Mouse (Mus musculus) kidney, embryonic 15.5 days (tissue): ENCODE data around the gene Iqsec1. TPM values are rescaled to one million over a fixed set of nuclear protein-coding genes. Genes with fewer than 3 reads are reported as not detected.

Experiments
- ATAC-seq: fragments of 200-750 bp; cut with Nextera tagmentation; replicated peaks from 2 replicates; pipeline ENCODE4 v1.8.0; 2017; ENCODE audit warnings: moderate TSS enrichment; ENCODE audit not compliant: low FRiP score
- H3K27ac ChIP-seq: fragments of 300-500 bp; sonication (generic); 2 replicates; pipeline ENCODE4 v1.5.1; 2015; ENCODE audit warnings: mild to moderate bottlenecking, inconsistent platforms
- H3K27me3 ChIP-seq: fragments of 300-500 bp; sonication (generic); 2 replicates; pipeline ENCODE4 v1.6.1; 2015; ENCODE audit warnings: inconsistent platforms
- H3K36me3 ChIP-seq: fragments of 300-500 bp; sonication (generic); 2 replicates; pipeline ENCODE4 v1.6.1; 2015; ENCODE audit warnings: inconsistent platforms
- H3K4me1 ChIP-seq: fragments of 300-500 bp; sonication (generic); 2 replicates; pipeline ENCODE4 v1.6.1; 2015; ENCODE audit warnings: inconsistent platforms
- H3K4me2 ChIP-seq: fragments of 300-500 bp; sonication (generic); 2 replicates; pipeline ENCODE4 v1.6.1; 2015; ENCODE audit warnings: moderate library complexity, mild to moderate bottlenecking, inconsistent platforms
- H3K4me3 ChIP-seq: fragments of 300-500 bp; sonication (generic); replicated peaks from 2 replicates; pipeline ENCODE4 v1.5.1; 2015; ENCODE audit warnings: mild to moderate bottlenecking, inconsistent platforms
- H3K9ac ChIP-seq: fragments of 300-500 bp; sonication (generic); 2 replicates; pipeline ENCODE4 v1.6.1; 2015; ENCODE audit warnings: mild to moderate bottlenecking, inconsistent platforms
- H3K9me3 ChIP-seq: fragments of 300-500 bp; sonication (generic); replicated peaks from 2 replicates; pipeline ENCODE4 v1.6.1; 2016; ENCODE audit warnings: inconsistent platforms
- WGBS: fragments of 180-500 bp; shearing (Covaris S2); methylation state at CpG from one replicate; pipeline ENCODE4 v1.1.7; 2015; ENCODE audit warnings: mixed read lengths; 5-methylcytosine and 5-hydroxymethylcytosine counted together
- polyA plus RNA-seq: library from polyadenylated mRNA; unstranded; fragments of >200 nt; fragmentation: Nextera tagmentation; extraction: Ambion mirVana; gene quantifications from 2 replicates; pipeline ENCODE4 v1.2.1, GENCODE M21; 2015

Gene Iqsec1
- polyA plus RNA-seq, 1 experiment from 2014 or later = 10.8 TPM

DNA sequence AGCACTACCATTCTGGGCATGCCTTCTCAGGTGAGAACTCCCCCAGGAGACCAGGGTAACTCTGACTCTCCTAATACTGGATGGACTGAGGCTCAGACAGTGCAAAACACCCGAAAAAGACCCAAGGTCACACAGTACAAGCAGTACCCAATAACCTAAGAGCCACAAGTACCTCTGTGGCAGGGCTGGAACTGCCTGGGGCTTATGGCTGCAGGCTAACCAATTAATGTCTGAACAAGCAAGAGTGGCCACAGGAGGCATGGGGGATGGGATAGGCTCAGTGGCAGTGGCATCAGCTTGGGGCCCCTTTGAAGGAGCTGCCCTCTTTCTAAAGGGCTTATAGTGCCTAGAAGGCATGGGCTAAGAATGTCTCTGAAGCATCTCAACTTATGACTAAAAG, 263.0 kb downstream of the Iqsec1 start:
- no peaks in the 10 kb centered on the region for H3K36me3 ChIP-seq
- H3K27ac ChIP-seq = peak overlapping the region; percentile 33; the same call in 1 of the 2 replicates
- H3K27me3 ChIP-seq = no peaks in the 10 kb centered on the region
- peaks cover 40% of the 10 kb centered on the region for H3K4me1 ChIP-seq
- H3K4me2 ChIP-seq = no peak overlapping the region
- H3K9ac ChIP-seq = no peak overlapping the region
- ATAC-seq = no peak
- H3K9me3 ChIP-seq = no peaks in the 10 kb centered on the region
- no peak overlapping the region for H3K4me3 ChIP-seq
- 59% methylated on average over 1 of the region's 1 CpGs for WGBS

DNA sequence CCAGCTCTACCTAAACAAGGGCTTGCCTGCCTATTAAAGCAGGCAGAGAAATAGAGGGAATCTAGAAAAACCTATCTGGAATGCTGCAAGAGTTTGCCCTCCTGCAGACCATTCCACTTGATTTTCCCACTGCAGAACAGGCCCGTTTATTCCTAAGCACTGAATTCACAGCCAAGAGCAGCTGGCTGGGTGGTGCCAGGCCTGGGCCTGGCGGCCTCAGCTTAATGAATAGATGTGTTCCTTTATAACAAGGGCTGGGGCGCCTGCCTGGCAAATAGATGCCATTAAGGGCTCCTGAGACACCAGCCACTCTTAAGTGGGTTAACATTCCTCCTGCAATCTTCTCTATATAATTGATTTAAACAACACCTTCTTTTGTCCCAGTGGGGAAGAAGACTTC, 265.5 kb downstream of the Iqsec1 start:
- no peak for ATAC-seq
- Histone ChIP-seq H3K4me2 (no peak overlapping the region), H3K36me3 (no peaks in the 10 kb centered on the region), H3K27me3 (no peaks in the 10 kb centered on the region), H3K9me3 (no peaks in the 10 kb centered on the region), H3K9ac (no peak overlapping the region), H3K27ac (no peak overlapping the region), H3K4me1 (peaks cover 41% of the 10 kb centered on the region), H3K4me3 (no peak overlapping the region)
- 84% methylated on average over 3 of the region's 3 CpGs for WGBS

DNA sequence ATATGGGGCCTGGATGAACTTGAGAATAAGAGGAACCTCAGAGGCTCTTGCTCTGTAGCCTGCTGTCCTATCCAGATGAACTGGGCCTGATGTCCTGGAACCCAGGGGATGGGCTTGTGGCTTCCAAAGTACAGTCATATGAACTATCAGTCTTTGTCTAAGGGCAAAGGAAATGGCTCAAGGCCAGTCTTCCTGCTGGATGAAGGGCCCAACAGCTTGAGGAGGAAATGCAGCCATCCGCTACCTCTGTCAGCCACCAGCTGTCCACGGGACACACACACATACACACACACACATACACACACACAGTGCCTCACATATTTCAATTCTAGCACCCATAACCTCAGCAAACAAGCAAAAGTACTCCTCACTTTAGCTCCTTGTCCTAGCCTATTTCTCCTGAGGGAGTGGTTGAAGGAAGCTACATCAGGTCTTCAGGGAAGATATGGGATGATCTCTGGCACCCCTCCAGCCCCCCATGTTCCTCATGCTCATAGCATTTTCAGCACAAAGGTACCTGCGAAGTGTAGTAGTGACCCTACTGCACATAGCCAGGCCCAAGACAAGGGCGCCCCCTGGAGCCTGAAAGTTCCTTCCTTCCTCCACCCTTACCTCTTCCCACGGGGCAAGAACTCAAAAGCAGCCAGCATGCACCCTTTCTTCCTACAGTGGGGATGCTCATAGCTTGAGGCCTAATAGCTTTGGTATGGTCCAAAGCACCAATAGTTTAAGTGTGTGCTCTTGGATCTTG, 267.3 kb downstream of the Iqsec1 start:
- peak overlapping the region; percentile 69 for H3K27ac ChIP-seq
- H3K4me1 ChIP-seq = peaks cover 53% of the 10 kb centered on the region
- H3K36me3 ChIP-seq = no peaks in the 10 kb centered on the region
- no peak overlapping the region for H3K4me3 ChIP-seq
- no peaks in the 10 kb centered on the region for H3K27me3 ChIP-seq
- 0 out of 2 replicates have a peak, but pooled peaks have one; percentile 28 for ATAC-seq
- 55% methylated on average over 5 of the region's 5 CpGs for WGBS
- H3K9me3 ChIP-seq = no peaks in the 10 kb centered on the region
- H3K9ac ChIP-seq = no peak overlapping the region
- H3K4me2 ChIP-seq = no peak overlapping the region

DNA sequence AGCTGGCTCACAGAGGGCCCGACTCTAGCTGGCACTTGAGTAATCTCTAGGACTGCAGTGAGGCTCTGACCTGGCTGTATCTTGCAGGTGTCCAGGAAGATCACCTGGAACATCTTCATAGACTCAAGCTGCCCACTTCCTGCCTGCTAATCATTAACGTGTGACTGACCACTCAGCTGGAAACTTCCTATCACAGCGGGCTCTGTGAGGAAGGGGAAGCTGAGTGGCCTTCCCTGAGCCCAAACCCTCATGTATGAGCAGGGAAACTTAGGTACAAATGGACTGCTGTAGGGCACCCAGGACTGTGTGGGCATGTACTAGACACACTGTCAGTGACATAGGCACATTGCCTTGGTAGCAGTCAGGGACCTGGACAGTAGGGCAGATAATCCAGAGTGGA, 268.3 kb downstream of the Iqsec1 start:
- Histone ChIP-seq H3K27ac (peak overlapping the region; percentile 69), H3K36me3 (no peaks in the 10 kb centered on the region), H3K4me2 (no peak overlapping the region), H3K9me3 (no peaks in the 10 kb centered on the region), H3K27me3 (no peaks in the 10 kb centered on the region), H3K9ac (no peak overlapping the region), H3K4me3 (no peak overlapping the region), H3K4me1 (peaks cover 56% of the 10 kb centered on the region)
- WGBS = 34% methylated on average over 3 of the region's 3 CpGs
- ATAC-seq = no peak

DNA sequence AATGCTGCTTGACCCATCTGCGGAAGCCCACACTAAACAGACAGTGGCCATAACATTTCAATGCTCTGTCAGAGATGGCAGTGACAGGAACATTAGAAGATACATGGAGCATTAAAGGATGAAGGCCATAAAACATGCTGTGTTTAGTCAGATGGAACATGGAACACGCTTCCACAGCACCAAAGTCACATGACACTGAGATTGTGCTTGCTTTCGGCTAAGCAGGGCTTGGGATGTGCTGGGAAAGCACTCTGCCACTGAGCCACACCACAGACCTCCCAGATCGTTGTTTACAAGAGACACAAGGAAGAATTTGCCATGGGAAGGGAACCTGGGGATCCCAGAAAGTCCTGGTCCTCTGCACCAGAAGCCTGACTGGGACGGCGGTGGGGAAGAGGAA, 269.1 kb downstream of the Iqsec1 start:
- Histone ChIP-seq H3K9ac (no peak overlapping the region), H3K9me3 (no peaks in the 10 kb centered on the region), H3K4me3 (no peak overlapping the region), H3K27me3 (no peaks in the 10 kb centered on the region), H3K36me3 (no peaks in the 10 kb centered on the region), H3K4me2 (no peak overlapping the region), H3K27ac (peak overlapping the region; percentile 28; the same call in 1 of the 2 replicates), H3K4me1 (peaks cover 57% of the 10 kb centered on the region)
- ATAC-seq = no peak
- WGBS = 74% methylated on average over 6 of the region's 6 CpGs

DNA sequence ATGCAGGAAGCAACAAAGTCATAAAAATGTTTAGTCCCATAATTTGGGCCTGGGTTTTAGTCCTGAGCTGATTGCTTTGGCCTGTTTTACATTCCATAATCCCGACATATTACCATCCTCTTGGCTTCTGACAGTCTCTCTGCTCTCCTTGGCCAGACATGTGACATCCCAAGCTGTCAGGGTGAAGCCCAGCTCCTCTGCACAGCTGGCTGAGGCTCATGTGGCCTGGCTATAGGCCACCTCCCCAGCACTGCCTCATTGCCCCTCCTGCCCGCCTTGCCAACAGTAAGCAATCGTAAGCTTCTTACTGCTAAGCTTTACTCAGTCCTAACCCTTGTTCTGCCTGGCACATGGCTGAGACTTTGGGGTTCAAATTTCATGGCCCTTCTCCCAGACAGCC, 270.0 kb downstream of the Iqsec1 start:
- no peak for ATAC-seq
- H3K9ac ChIP-seq = no peak overlapping the region
- no peak overlapping the region for H3K27ac ChIP-seq
- H3K27me3 ChIP-seq = no peaks in the 10 kb centered on the region
- 70% methylated on average over 3 of the region's 3 CpGs for WGBS
- no peak overlapping the region for H3K4me2 ChIP-seq
- H3K9me3 ChIP-seq = no peaks in the 10 kb centered on the region
- no peaks in the 10 kb centered on the region for H3K36me3 ChIP-seq
- H3K4me1 ChIP-seq = peaks cover 64% of the 10 kb centered on the region
- H3K4me3 ChIP-seq = no peak overlapping the region

DNA sequence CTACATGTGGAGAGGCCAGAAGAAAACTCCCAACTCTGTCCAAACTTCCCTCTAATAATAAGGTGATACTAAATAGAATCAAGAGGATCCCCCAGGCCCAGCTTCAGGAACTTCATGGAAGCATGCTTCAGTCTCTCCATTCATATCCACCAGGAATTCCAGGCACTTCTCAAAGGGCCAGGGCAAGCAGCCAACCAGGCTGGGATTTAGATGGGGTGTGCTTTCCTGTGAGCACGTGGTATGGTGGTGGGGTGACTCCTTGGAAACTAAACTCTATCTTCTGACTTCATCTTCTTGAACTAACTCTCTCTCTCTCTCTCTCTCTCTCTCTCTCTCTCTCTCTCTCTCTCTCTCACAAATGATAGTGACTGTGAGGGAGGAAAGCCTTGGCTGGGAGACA, 270.8 kb downstream of the Iqsec1 start:
- peaks cover 71% of the 10 kb centered on the region for H3K4me1 ChIP-seq
- H3K27me3 ChIP-seq = no peaks in the 10 kb centered on the region
- H3K36me3 ChIP-seq = no peaks in the 10 kb centered on the region
- no peak overlapping the region for H3K4me3 ChIP-seq
- WGBS = 61% methylated on average over 1 of the region's 1 CpGs
- no peak overlapping the region for H3K9ac ChIP-seq
- H3K9me3 ChIP-seq = no peaks in the 10 kb centered on the region
- H3K4me2 ChIP-seq = no peak overlapping the region
- no peak for ATAC-seq
- H3K27ac ChIP-seq = peak overlapping the region; percentile 32; the same call in 1 of the 2 replicates

DNA sequence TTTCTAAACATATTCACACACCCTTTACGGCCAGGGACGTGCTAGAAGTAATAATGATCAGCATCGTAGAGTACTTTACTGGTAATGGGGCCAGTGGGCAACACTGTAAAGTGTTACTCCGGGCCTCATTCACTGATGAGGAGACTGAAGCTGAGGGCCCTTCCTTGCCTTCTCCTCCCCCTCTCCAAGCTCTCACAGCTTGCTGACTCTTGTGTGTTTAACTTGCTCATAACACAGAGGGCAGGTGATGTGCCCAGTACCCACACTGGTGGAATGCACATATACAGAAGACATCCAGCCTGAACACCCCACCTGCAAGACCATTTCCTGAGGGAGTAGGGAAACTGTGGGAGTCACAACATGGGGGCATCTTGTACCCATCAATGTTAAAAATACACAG, 271.6 kb downstream of the Iqsec1 start:
- Histone ChIP-seq H3K9ac (peak overlapping the region; percentile 69; the same call in 1 of the 2 replicates), H3K4me3 (peak overlapping the region; percentile 64), H3K9me3 (no peaks in the 10 kb centered on the region), H3K27ac (peak overlapping the region; percentile 83; the same call in 1 of the 2 replicates), H3K4me2 (peak overlapping the region; percentile 85), H3K4me1 (peaks cover 80% of the 10 kb centered on the region), H3K27me3 (no peaks in the 10 kb centered on the region), H3K36me3 (no peaks in the 10 kb centered on the region)
- 33% methylated on average over 4 of the region's 4 CpGs for WGBS
- ATAC-seq = no peak

DNA sequence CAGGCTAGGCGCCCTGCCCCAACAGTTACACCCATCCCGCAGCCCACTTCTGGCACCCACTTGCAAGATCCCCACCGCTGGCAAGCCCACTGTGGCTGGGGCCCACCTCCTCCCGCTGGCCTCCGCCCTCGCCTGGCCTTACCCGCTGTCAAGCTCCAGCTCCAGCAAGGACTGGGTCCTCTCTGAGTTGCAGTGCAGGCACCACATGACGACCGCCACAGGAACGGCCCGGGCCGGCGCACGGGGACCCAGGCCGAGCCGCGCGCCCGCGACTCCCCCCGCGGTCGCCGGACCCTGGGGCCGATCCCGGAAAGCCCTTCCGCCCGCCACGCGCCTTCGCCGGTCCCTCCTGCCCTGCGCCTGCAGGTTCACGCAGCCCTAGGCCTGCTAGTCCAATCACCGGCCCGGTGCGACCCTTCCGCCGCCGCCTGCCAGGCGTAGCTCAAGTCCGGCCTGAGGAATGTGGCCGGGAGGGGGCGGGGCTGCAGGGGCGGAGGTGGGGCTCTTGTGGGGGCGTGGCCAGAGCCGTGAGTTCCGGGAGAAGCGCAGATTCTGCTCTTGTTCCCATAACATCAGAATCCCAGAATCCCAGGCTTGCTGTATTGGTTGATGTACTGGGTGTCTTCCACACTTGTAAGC, 272.3 kb downstream of the Iqsec1 start:
- H3K27ac ChIP-seq = peak overlapping the region; percentile 83
- under 1% methylated on average over 48 of the region's 49 CpGs for WGBS
- H3K9me3 ChIP-seq = no peaks in the 10 kb centered on the region
- ATAC-seq = peak; percentile 91
- H3K4me1 ChIP-seq = peaks cover 86% of the 10 kb centered on the region
- H3K4me3 ChIP-seq = peak overlapping the region; percentile 64
- H3K9ac ChIP-seq = peak overlapping the region; percentile 69
- no peaks in the 10 kb centered on the region for H3K27me3 ChIP-seq
- no peaks in the 10 kb centered on the region for H3K36me3 ChIP-seq
- H3K4me2 ChIP-seq = peak overlapping the region; percentile 85

DNA sequence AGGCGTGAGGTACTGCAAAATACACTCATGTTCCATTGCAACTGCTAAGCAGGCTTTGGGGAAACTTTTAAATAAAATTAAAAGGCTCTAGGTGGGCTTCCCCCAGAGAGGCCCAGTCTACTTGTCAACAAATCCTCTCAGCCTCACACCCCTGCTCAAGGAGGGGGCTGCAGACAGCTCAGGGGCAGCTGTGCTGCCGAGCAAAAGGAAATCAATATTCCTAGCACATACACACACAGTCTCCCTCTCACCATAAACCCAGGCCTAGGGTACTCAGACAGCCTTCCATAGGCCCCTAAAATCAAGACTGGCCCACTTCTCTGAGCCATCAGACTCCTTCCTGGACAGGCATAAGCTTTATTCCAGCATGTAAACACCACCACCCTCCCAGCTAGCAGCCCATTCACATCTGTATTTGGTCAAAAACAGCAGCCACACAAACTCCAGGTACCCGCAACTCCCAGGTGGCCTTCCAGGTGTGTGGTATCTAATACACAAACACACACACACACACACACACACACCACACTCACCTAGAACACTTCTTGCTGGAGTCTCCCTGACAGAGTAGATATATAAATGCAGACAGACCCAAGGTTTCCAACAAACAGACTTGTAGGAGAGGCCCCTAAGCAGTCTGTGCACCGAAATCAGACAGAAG, 273.1 kb downstream of the Iqsec1 start:
- peak overlapping the region; percentile 69 for H3K9ac ChIP-seq
- WGBS = 48% methylated on average over 4 of the region's 4 CpGs
- peaks cover 87% of the 10 kb centered on the region for H3K4me1 ChIP-seq
- no peaks in the 10 kb centered on the region for H3K36me3 ChIP-seq
- H3K27me3 ChIP-seq = no peaks in the 10 kb centered on the region
- peak overlapping the region; percentile 85 for H3K4me2 ChIP-seq
- peak overlapping the region; percentile 64 for H3K4me3 ChIP-seq
- peak overlapping the region; percentile 83 for H3K27ac ChIP-seq
- ATAC-seq = no peak
- no peaks in the 10 kb centered on the region for H3K9me3 ChIP-seq

DNA sequence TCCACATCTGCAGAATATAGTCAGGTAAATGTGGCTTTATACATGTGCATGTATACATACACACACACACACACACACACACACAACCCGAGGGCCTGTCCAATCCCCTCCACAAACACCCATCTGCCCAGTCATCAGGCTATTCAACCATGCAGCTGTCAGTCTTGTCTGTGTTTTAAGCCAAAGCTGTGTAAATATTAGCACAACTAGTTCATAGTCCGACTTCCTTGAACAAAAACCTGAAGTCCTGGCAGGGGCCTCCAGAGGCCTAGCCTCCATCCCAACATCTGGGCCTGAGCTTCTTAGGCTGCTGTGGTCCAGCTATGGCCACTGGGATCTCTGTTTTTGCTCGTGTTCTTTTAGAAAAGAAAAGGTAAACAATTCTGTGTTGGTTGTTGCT, 274.8 kb downstream of the Iqsec1 start:
- WGBS = 49% methylated on average over 3 of the region's 3 CpGs
- H3K9ac ChIP-seq = no peak overlapping the region
- H3K4me3 ChIP-seq = no peak overlapping the region
- H3K4me2 ChIP-seq = 0 out of 2 replicates have a peak overlapping the region, but pooled peaks have one; percentile 9
- peak overlapping the region; percentile 33 for H3K27ac ChIP-seq
- no peaks in the 10 kb centered on the region for H3K36me3 ChIP-seq
- peaks cover 78% of the 10 kb centered on the region for H3K4me1 ChIP-seq
- no peaks in the 10 kb centered on the region for H3K27me3 ChIP-seq
- ATAC-seq = no peak
- H3K9me3 ChIP-seq = no peaks in the 10 kb centered on the region
